Mouse (Mus musculus): ENCODE results near the gene Qrich2.

The Qrich2 gene

DNA sequence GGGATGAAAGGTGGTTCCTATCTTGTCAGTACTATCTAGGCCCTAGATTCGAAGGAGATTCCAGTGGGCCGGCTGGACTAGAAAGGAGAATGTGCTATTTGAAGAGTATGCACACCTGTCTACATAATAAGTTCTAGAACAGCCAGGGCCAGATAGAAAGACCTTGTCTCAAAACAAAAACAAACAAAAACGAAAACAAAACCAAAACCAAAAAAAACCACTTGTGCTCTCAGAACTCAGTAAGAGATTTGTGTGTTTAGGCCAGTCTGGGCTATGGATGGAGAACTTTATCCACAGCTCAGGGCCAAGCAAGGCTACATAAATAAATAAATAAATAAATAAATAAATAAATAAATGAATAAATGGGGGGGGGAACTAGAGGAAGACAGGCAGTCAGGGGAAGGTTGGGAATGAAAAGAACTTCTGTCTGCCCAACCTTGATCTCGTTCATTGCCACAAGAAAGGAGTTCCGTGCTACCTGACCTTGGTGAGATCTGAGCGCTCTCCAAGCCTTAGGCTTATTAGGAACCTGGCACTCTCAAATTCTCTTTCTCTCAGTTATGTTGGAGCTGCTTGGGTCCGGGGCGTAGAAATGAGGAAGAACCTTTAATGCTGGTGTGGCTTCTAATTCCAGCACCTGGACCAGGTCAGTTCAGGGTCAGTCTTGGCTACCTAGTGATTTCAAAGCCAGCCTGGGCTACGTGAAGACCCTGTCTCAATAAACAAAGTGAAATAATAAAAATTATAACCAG is 36.0 kb downstream of the Qrich2 start:
- no peak for DNase-seq (ENCODE audit: low spot score)

DNA sequence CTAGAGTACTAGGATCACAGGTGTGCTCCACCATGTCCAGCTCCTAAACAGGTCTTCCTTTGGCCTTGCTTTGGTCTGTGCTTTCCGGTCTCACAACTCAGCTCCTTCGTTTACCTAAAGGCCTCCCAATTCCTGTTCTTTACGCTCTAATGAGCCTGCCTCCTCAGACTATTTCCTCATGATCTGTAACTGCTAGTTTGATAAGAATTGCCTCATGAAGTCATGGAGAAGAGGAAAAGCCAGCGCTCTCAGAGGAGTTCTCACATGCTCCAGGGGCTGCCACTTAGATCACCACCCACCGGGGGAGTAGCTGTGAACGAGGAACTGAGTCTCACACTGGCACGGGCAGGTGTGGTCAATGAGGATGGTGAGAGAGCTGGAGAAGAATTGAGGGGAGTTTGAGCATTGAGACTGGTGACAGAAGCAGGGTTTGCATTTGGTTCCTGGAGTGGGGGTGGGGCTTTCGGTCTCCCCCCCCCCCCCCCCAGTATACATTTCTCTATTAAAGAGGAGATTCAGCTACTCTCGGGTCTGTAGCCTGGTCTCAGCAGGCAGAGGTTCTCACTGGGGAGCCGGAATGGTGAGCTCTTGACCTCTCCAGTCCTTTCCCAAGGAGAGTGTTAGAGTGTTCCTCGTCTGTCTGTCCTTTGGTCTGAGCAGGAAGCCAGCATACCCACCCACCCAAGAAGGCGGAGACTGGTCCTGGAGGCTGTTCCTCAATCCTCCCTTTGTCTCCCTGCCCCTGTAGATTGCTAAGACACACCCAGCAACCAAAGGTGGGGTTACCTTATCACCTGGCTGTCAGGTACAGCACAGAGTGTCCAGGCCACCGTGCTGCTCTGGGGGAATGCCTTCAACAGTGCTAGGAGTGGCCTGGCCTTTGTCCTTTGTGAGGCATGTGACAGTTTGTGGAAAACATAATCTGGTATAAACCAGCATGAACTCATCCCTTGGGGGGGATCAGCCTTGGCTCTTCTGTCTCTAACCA is 36.9 kb downstream of the Qrich2 start:
- no peak for DNase-seq (ENCODE audit: low spot score)

DNA sequence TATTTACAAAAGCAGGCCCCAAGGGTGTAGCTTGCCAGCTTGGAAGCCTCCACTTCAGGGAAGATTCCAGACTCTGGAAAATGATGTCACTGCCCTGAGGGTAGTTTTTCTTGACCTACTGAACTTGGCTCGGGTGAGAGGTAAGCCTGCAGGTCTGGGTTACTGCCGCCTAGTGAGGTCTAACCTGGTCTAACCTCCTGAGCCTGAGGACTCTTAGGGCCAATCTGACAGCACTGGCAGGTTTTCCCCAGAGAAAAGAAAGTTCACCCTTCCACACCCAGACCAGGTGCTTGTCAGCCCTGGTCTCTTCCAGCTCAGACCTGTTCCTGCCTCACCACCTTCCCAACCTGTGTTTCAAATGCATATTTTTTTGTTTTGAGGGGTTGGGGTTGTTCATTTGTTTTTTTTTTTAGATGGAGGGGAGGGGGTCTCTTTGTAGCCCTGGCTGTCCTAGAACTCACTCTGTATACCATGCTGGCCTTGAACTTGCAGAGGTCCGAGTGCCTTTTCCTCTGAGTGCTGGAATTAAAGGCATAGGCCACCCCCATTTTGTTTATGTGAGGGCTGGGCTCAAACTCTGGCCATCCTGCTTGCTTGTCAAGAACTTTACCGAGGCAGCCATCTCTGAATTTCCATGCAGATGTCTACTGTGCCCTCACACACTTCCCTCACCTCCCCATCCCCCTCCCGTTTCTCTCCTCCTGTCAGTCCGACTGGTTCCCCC is 39.0 kb downstream of the Qrich2 start:
- no peak for DNase-seq (ENCODE audit: low spot score)

DNA sequence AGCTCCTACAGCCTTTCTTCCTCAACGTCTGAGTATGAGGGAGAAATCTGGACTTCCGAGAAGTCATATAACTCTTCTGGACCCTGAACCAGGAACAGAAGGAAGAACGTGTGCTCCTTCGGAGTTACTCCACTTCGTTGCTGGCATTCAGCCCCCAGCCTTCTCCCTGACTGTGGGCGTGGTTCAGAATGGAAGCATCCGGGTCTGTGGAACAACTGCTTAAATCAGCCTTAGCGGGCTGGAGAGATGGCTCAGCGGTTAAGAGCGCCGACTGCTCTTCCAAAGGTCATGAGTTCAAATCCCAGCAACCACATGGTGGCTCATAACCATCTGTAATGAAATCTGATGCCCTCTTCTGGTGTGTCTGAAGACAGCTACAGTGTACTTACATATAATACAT is 39.7 kb downstream of the Qrich2 start:
- DNase-seq (ENCODE audit: low spot score) = peak; percentile 51

DNA sequence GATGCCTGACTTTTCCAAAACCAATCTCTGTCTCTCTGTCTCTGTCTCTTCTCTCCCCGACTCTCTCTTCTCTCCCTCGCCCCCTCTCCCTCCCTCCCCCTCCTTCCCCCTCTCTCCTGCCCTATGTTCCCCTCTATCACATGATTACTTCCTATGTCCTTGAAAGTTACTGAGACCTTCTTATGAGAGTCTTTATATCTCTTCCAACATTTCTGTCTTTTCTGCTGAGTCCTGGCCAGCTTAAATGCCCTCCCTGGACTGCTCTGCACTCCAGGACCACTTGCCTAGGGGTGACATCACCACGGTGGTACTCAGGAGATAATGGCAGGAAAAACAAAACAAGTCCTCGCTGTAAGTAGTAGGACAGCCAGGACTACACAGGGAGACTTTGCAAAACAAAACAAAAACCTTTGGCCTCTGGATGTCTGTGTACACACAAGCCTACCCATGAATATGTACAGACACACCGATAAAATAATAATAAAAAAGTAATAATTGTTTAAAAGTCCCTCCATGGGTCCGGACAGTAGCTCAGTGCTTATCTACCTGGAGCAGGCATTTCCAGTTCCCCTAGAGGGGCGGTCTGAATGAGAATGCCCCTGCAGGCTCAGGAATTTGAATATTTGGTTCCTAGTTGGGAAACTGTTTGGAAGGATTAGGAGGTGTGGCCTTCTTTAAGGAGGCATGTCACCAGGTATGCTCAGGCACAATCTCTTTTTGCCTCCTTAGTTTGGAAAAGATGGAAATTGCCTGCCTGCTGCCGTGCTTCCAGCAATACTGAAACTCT is 41.2 kb downstream of the Qrich2 start:
- no peak for DNase-seq (ENCODE audit: low spot score)

DNA sequence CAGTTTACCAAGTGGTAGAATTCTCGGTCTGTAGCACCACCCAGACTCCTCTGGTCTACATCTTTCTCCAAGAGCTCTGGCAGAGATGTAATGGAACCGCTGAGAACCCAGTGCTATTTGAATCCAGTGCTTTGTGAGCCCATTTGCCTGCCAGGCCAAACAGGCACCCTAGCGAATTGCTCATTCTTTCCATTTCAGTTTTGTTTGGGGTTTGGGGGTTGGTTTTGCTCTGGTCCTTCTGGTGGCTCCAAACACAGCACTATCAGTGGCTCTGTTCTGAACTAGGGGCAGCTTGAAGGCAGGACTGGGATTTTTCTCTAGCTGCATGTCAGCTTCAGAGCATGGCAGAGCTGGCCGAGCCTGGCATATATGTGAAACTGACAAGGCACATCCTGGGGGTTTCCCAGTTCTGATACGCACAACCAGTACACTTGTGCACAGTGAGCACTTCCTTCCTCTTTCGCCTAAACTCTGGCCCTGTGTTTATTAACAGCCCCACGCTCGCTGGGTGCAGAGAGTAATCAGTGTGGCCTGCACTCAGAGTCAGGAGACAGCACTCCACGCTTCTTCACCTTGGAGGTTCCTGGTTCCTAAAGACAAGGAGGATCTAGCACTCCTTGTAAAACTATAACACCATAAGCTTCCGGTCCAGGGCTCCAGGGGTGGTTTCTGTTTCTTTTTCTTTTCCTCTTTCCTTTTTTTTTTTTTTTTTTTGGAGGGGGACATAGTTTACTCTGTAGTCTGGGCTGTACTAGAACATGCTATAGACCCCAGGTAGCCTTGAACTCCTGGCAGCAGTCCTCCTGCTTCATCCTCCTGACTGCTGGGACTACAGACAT is 42.0 kb downstream of the Qrich2 start:
- DNase-seq (ENCODE audit: low spot score) = no peak

DNA sequence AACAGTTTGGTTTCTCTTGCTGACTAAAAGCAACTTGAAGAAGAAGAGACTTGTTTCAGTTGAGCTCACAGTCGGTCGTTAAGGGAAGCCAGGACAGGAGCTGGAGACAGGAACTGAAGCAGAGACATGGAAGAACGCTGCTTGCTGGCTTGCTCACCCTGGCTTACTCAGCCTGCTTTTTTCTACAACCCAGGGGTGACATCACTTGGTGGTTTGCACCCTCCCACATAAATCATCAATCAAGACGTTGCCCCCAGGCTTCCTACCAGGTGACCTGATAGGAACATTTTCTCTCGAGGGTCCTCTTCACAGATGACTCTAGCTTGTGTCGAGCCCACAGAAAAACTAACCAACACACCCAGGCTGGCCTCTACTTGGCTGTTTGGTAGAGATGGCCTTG is 42.8 kb downstream of the Qrich2 start:
- DNase-seq (ENCODE audit: low spot score) = peak; percentile 31

DNA sequence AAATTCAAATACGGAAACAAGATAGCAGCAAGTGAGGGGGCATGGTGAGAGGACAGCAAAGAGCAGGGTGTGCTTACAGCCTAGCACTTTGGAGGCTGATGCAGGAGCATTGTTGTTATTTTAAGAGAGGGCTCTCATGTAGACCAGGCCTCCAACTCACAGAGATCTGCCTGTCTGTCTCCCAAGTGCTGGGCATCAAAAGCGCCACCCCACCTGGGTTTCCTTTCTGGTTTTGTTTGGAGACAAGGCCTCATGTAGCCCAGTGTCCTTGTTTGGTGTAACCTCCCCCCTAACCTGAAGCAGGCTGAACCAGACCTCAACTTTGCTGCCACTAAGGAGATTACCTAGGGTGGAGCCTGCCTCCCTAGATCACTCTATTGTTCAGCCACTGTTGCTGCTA is 43.5 kb downstream of the Qrich2 start:
- peak; percentile 30 for DNase-seq (ENCODE audit: low spot score)

DNA sequence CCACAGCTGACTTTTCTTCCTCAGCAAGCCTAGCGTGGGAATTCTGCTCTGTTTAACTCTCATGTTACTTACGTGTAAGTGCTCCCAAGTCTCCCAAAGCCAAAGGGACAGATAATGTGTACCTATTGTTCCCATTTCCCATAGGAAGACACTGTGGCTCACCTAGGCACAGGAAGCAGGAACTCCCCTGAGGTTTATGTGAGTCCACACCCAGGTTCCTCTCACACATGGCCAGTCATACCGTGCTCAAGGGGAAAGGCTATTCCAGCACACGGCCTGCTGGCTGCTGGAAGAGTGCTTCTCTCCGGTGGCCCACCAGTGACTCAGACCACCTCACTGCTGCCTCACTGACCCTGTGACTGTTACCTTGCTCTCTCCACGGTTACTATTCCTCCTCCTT is 44.9 kb downstream of the Qrich2 start:
- DNase-seq (ENCODE audit: low spot score) = peak; percentile 28

DNA sequence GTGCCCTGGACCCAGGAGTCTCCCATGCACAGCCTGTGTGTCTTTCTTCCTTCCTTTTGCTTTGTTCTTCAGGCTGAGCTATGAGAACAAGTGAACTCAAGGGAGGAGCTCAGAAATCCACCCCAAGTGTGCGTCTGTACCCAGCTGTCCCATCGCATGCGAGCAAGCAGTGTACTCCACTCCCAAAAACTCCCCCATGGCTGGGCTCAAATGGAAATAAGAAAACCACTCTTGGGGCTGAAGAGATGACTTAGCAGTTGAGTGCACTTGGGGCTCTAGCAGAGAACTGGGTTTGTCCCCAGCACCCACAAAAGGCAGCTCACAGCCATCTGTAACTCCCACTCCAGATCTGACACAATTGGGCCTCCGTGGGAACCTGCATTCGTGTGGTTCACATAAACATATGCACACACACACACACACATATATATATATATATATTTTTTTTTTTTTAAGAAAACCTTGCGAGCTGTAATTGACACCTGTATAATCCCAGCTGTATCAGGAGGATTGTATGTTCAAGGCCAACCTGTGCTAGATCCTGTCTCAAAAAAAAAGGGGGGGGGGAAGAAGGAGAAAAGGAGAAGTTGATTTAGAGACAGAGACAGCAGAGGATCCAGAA is 47.1 kb downstream of the Qrich2 start:
- peak; percentile 49 for DNase-seq (ENCODE audit: low spot score)

DNA sequence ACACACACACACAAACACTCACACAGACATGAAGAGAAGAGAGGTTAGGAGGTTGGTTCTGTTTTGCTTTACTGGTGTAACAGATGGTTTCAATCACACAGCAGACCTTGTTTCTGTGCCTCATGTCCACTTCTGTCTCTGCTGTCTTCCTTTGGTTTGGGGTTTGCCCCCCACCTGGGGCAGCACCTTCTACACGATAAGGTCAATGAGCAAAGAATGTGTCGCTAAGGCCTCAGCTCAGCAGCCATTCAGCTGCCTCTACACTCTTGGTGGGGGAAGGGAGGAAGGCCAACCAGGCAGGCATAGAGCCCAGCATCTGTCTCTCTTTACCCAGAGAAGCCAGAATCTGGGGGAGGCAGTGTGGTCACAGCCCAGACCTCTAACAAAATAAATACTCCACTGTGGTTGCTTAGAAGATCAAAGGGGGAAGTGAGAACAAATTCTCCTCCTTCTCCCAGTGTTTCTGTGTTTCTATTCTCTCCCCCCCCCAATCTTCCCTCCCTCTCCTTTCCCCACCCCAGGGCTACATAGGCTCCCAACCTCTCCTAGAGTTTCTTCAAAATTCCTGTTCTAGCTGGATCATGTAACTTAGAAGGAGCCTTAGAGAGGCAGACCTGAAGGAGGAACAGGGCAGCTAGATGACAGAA is 47.7 kb downstream of the Qrich2 start:
- peak; percentile 58 for DNase-seq (ENCODE audit: low spot score)

DNA sequence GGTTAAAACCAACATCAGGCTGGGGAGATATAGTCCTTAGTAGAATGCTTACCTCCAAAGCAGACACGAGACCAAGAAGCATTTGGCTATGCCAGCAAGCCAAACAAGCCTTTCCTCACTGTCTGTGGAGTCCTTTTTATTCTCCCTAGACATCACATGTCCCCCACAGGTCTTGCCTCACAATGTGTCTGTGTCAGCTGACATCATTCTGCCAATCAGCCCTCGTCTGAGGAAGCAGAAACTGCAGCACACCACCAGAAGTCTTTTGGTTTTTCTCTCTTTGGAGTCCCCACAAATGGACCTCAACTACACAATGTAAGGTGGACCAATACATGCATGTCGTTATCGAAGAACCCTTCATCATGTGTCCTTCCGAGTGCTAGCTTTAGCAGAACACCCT is 49.0 kb downstream of the Qrich2 start:
- peak; percentile 31 for DNase-seq (ENCODE audit: low spot score)

DNA sequence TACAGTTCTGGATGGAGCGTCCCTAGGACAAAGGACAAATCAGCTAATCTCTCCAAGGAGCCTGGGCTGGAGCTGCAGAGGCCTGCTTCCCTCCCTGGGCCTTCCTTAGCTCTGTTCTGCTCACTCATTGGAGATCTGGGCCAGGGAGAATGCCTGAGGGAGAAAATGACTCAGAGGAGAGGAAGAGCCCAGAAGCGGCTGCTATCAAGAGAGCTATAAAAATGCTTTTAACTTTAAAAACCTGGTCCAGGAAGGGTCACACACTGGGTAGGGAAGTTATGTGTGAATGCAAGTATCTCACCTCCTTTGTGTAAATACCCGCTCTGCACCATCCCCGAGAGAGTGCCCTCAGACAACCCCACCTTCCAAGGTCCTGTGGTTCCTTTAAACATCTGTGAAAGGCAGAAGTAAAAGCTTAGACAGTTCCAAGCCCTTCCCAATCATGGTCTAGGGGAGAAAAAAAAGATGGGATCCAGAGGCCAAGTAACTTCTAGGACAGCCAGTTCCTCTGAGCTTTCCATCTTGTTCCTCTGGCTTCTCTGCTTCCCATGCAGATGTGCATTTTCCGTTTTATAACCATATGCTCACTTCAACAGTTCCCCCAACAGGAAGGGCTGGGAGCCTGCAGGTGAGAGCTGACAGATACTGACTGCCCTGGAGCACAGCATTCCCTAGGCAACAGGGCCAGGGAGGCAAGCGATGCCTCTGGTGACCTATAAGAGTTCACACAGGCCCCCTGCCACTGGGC is 49.7 kb downstream of the Qrich2 start:
- DNase-seq (ENCODE audit: low spot score) = peak; percentile 42

DNA sequence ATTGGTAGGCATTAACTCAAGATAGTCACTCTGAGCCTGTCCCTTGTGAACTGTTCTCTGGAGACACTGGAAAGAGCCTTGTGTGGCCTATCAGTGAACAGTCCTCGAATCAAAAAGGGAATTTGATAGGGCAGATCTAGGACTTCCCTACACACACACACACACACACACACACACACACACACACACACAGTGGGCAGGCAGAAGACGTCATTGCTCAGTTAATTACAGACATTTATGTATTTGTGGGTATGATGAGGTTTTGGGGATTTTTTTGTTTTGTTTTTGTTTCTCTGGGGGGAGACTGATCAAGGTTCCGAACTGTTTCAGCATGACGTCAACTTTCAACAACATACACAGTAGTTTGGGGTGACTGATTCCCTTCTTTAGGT is 52.4 kb downstream of the Qrich2 start:
- peak; percentile 31 for DNase-seq (ENCODE audit: low spot score)

DNA sequence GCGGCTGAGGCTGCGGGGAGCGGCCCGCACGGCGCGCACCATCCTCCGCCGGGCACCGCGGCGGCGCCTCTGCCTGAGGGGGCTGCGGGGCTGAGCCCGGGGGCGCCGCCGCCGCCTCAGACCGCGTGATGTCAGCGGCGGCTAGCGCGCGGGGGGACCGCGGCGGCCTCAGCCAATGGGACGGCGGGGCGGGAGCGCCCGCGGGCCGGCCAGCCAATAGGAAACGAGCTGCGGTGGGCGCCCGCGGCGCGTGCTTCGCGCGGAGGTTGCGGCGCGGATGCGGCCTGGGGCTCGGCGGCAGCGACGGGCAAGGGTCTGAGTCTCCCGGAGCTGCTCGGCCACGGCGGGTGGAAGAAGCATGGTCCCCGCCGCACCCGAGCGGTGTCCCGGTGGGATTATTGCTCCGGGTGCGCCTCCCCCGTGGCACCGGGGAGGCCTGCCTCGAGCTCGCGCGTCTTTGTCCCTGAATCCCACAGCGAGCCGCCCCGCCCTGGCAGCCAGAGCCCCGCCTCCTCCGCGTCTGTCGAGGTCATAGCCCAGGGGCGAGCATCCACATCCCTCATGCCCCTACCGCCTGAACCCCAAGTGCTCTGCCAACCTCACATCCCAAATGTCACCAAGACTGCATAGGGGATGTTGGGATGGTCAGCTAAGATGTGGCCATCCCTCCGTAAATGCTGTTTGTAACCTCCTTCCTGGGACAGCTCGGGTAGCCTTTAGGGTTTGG is 53.0 kb downstream of the Qrich2 start, which contains the start of gene Rnf157:
Rnf157 (minus strand) TSS at position 129 of the 727 bp plus-strand sequence.
- peak; percentile 87 for DNase-seq (ENCODE audit: low spot score)

DNA sequence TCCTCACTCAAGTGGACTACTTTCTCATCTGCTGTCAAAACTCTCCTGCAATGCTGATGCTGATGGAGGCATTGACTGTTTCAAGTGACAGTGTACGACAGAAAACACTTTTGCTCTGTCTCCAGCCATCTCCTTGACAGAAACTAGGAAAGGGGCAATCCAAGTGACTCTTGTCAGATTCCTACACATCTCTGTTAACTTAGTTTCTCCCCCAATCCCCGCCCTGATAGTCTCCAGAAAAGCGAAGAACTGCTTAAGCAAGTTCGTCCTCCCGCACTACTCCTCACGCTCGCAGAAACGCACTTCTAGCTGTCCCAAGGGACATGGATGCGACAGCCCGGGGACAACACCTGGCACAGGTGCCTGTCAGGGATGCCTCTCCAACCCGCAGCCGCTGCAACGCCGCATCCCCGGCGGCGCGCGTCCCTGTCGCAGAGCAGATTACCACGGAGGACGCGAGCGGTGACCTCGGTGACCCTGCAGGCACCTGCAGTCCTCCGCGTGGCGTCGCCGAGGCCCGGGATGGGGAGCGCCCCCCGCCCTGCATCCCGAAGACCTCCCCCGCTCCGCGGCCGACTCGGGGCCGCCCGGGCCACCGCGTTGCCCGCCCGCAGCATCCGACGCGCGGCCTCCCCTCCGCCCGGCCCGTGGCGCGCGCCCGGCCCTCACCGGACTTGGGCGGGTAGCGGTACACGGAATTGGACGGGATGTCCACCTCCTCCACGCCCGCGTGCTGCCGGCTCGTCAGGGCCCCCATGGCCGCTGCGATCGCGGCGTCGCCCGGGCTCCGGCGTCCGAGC is 53.8 kb downstream of the Qrich2 start:
- peak; percentile 59 for DNase-seq (ENCODE audit: low spot score)

DNA sequence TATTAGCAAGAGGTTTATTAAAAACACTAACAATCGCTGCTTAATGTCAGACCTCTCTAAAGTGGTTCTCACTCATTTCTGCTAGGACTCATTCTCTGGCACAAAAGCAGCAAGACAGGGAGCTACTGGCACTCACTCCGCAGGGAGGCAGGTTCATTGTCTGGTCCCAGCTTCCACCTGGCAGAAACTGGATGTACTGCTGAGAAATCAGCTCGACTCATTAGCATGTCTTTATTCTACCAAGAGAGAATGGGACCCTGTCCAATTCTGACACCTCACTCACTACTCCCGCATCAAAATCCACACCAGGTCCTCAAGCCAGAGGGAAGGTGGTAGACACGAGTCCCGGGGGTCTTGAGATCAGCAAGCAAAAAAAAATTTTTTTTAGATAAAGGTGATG is 54.5 kb downstream of the Qrich2 start:
- DNase-seq (ENCODE audit: low spot score) = no peak
